In genomic region chr13:21418865-21419264, GRCm38 (mm10) we compare ENCODE assay signal across 23 mouse cellular contexts. TPM values are rescaled to one million over a fixed set of nuclear protein-coding genes. Genes with fewer than 3 reads are reported as not detected.
DNase-seq lines count a peak whose midpoint lies in the region; ATAC-seq lines count a peak whose summit lies in the region.
"Had no signal": no experiment of that assay in that cellular context is flagged by ENCODE, and none has a peak within 500 bp of the region (broad histone marks: within the 10 kb centered on the region; RNA-seq: fewer than 3 reads in every experiment).

No protein-coding gene starts in this region.

- no peak for DNase-seq in midbrain, embryonic 11.5 days (ENCODE audit: low spot score, missing footprints)
- no peak for DNase-seq in ovary, postnatal 10 days (ENCODE audit: low spot score)
- no peak for DNase-seq in spleen, postnatal 14 days (ENCODE audit: low spot score in 2 of 2)
- DNase-seq: adrenal gland, postnatal 25 days; cerebellum, postnatal 14 days; embryo, embryonic 11 days; gastrocnemius, adult 2 months; heart, adult 18-20 months; heart, postnatal 14 days; kidney, adult 11 months; kidney, postnatal 14 days; layer of hippocampus, adult 9-11 months; right cerebral cortex, postnatal 25 days; thymus, adult 18-20 months had no signal

- 20% methylated on average over 6 of the region's 6 CpGs for WGBS in heart, embryonic 12.5 days
- WGBS in heart, embryonic 11.5 days (ENCODE audit: insufficient replicate concordance): 25% methylated on average over 6 of the region's 6 CpGs
- WGBS in intestine, embryonic 15.5 days: 47% methylated on average over 6 of the region's 6 CpGs
- 18% methylated on average over 6 of the region's 6 CpGs for WGBS in liver, embryonic 15.5 days (ENCODE audit: insufficient replicate concordance)
- WGBS in stomach, embryonic 16.5 days: 50% methylated on average over 6 of the region's 6 CpGs
- 68% methylated on average over 6 of the region's 6 CpGs for WGBS in midbrain, embryonic 11.5 days

- H3K27ac ChIP-seq in heart, embryonic 12.5 days (ENCODE audit: poor library complexity, severe bottlenecking): no peak overlapping the region
- H3K27ac ChIP-seq in heart, embryonic 11.5 days (ENCODE audit: low read depth, low read length): no peak overlapping the region
- H3K27ac ChIP-seq in intestine, embryonic 15.5 days: no peak overlapping the region
- H3K27ac ChIP-seq in liver, embryonic 15.5 days (replicated peaks): peak overlapping the region; percentile 92
- H3K27ac ChIP-seq in stomach, embryonic 16.5 days (ENCODE audit: low read length): no peak overlapping the region
- no peak overlapping the region for H3K27ac ChIP-seq in midbrain, embryonic 11.5 days (ENCODE audit: low read depth, low read length)
- H3K27ac ChIP-seq: gastrocnemius, adult 2 months; hindbrain, embryonic 14.5 days; limb, embryonic 13.5 days; neural tube, embryonic 13.5 days had no signal

- H3K4me3 ChIP-seq in heart, embryonic 12.5 days: no peak overlapping the region
- no peak overlapping the region for H3K4me3 ChIP-seq in heart, embryonic 11.5 days (ENCODE audit: low read depth, low read length)
- no peak overlapping the region for H3K4me3 ChIP-seq in intestine, embryonic 15.5 days (replicated peaks)
- H3K4me3 ChIP-seq in liver, embryonic 15.5 days (replicated peaks): no peak overlapping the region; the same call in 1 of the 2 replicates
- H3K4me3 ChIP-seq in stomach, embryonic 16.5 days (replicated peaks; ENCODE audit: low read length): no peak overlapping the region
- no peak overlapping the region for H3K4me3 ChIP-seq in midbrain, embryonic 11.5 days (ENCODE audit: low read depth, low read length)
- H3K4me3 ChIP-seq: gastrocnemius, adult 2 months; limb, embryonic 13.5 days; neural tube, embryonic 13.5 days had no signal

- no peaks in the 10 kb centered on the region for H3K9me3 ChIP-seq in heart, embryonic 12.5 days (replicated peaks)
- H3K9me3 ChIP-seq in heart, embryonic 11.5 days (replicated peaks; ENCODE audit: control insufficient read depth, low read length): no peaks in the 10 kb centered on the region
- H3K9me3 ChIP-seq in intestine, embryonic 15.5 days: no peaks in the 10 kb centered on the region
- no peaks in the 10 kb centered on the region for H3K9me3 ChIP-seq in liver, embryonic 15.5 days (replicated peaks)
- no peaks in the 10 kb centered on the region for H3K9me3 ChIP-seq in stomach, embryonic 16.5 days (replicated peaks; ENCODE audit: control insufficient read depth, low read length)
- no peaks in the 10 kb centered on the region for H3K9me3 ChIP-seq in midbrain, embryonic 11.5 days (ENCODE audit: control insufficient read depth, low read length)
- H3K9me3 ChIP-seq: limb, embryonic 13.5 days; neural tube, embryonic 13.5 days had no signal

- no peaks in the 10 kb centered on the region for H3K36me3 ChIP-seq in heart, embryonic 12.5 days
- H3K36me3 ChIP-seq in heart, embryonic 11.5 days (ENCODE audit: control insufficient read depth, insufficient read depth, low read length): no peaks in the 10 kb centered on the region
- no peaks in the 10 kb centered on the region for H3K36me3 ChIP-seq in intestine, embryonic 15.5 days
- H3K36me3 ChIP-seq in liver, embryonic 15.5 days (replicated peaks): no peaks in the 10 kb centered on the region
- H3K36me3 ChIP-seq in stomach, embryonic 16.5 days (ENCODE audit: control insufficient read depth, insufficient read depth, low read length): no peaks in the 10 kb centered on the region
- no peaks in the 10 kb centered on the region for H3K36me3 ChIP-seq in midbrain, embryonic 11.5 days (ENCODE audit: control insufficient read depth, insufficient read depth, low read length)
- H3K36me3 ChIP-seq: limb, embryonic 13.5 days; neural tube, embryonic 13.5 days had no signal

- H3K27me3 ChIP-seq in heart, embryonic 12.5 days (replicated peaks): no peaks in the 10 kb centered on the region
- no peaks in the 10 kb centered on the region for H3K27me3 ChIP-seq in heart, embryonic 11.5 days (ENCODE audit: control insufficient read depth, insufficient read depth, low read length)
- no peaks in the 10 kb centered on the region for H3K27me3 ChIP-seq in intestine, embryonic 15.5 days (replicated peaks)
- H3K27me3 ChIP-seq in liver, embryonic 15.5 days: no peaks in the 10 kb centered on the region
- H3K27me3 ChIP-seq in stomach, embryonic 16.5 days (ENCODE audit: control insufficient read depth, insufficient read depth, low read length): no peaks in the 10 kb centered on the region
- H3K27me3 ChIP-seq in midbrain, embryonic 11.5 days (ENCODE audit: control insufficient read depth, insufficient read depth, low read length): no peaks in the 10 kb centered on the region
- H3K27me3 ChIP-seq: limb, embryonic 13.5 days; neural tube, embryonic 13.5 days had no signal

- peaks cover 25% of the 10 kb centered on the region for H3K4me1 ChIP-seq in heart, embryonic 12.5 days (replicated peaks)
- peaks cover 16% of the 10 kb centered on the region for H3K4me1 ChIP-seq in heart, embryonic 11.5 days (ENCODE audit: control insufficient read depth, insufficient read depth, low read length)
- no peaks in the 10 kb centered on the region; the same call in 1 of the 2 replicates for H3K4me1 ChIP-seq in intestine, embryonic 15.5 days (replicated peaks)
- peaks cover 78% of the 10 kb centered on the region for H3K4me1 ChIP-seq in liver, embryonic 15.5 days (replicated peaks)
- peaks cover 7% of the 10 kb centered on the region; the same call in 1 of the 2 replicates for H3K4me1 ChIP-seq in stomach, embryonic 16.5 days (ENCODE audit: control insufficient read depth, insufficient read depth, low read length)
- H3K4me1 ChIP-seq in midbrain, embryonic 11.5 days (ENCODE audit: control insufficient read depth, insufficient read depth, low read length): no peaks in the 10 kb centered on the region
- H3K4me1 ChIP-seq: limb, embryonic 13.5 days; neural tube, embryonic 13.5 days had no signal

- H3K9ac ChIP-seq in heart, embryonic 12.5 days: no peak overlapping the region
- no peak overlapping the region for H3K9ac ChIP-seq in heart, embryonic 11.5 days (ENCODE audit: low read depth, low read length)
- H3K9ac ChIP-seq in intestine, embryonic 15.5 days: no peak overlapping the region
- peak overlapping the region; percentile 45 for H3K9ac ChIP-seq in liver, embryonic 15.5 days
- no peak overlapping the region for H3K9ac ChIP-seq in stomach, embryonic 16.5 days (ENCODE audit: low read length)
- H3K9ac ChIP-seq in midbrain, embryonic 11.5 days (ENCODE audit: low read length): no peak overlapping the region
- H3K9ac ChIP-seq: hindbrain, embryonic 14.5 days; limb, embryonic 13.5 days; neural tube, embryonic 13.5 days had no signal

- 0 out of 2 replicates have a peak overlapping the region, but pooled peaks have one; percentile 13 for H3K4me2 ChIP-seq in heart, embryonic 12.5 days
- H3K4me2 ChIP-seq in heart, embryonic 11.5 days: no peak overlapping the region
- H3K4me2 ChIP-seq in intestine, embryonic 15.5 days (replicated peaks): no peak overlapping the region
- peak overlapping the region; percentile 56 for H3K4me2 ChIP-seq in liver, embryonic 15.5 days
- H3K4me2 ChIP-seq in stomach, embryonic 16.5 days (ENCODE audit: low read depth, low read length): no peak overlapping the region
- no peak overlapping the region for H3K4me2 ChIP-seq in midbrain, embryonic 11.5 days
- H3K4me2 ChIP-seq: hindbrain, embryonic 14.5 days; limb, embryonic 13.5 days; neural tube, embryonic 13.5 days had no signal

- ATAC-seq in heart, embryonic 12.5 days (ENCODE audit: insufficient number of reproducible peaks, low FRiP score): peak; percentile 67; the same call in 1 of the 2 replicates
- no peak for ATAC-seq in heart, embryonic 11.5 days (replicated peaks; ENCODE audit: insufficient number of reproducible peaks, low FRiP score, low TSS enrichment)
- peak; percentile 93 for ATAC-seq in intestine, embryonic 15.5 days
- peak; percentile 90 for ATAC-seq in liver, embryonic 15.5 days (ENCODE audit: insufficient read depth)
- ATAC-seq in stomach, embryonic 16.5 days (ENCODE audit: insufficient read depth, low FRiP score): peak; percentile 78; the same call in 1 of the 2 replicates
- no peak for ATAC-seq in midbrain, embryonic 11.5 days (ENCODE audit: low FRiP score)
- ATAC-seq: forebrain, embryonic 16.5 days had no signal

RNA-seq across cellular contexts. Expression of gene Zkscan3, which starts 16.3 kb away (rescaled TPM):
- 71.2 and 72.6 TPM in 2 replicates for polyA plus RNA-seq in heart, embryonic 12.5 days (2016; fragmentation: Nextera tagmentation; extraction: Ambion mirVana)
- 69.5 and 71.3 TPM in 2 replicates for polyA plus RNA-seq in heart, embryonic 11.5 days (2014; fragmentation: Nextera tagmentation; extraction: Ambion mirVana)
- 66.9 and 71.5 TPM in 2 replicates for polyA plus RNA-seq in intestine, embryonic 15.5 days (2015; fragmentation: Nextera tagmentation; extraction: Ambion mirVana)
- 28.9 and 32.1 TPM in 2 replicates for polyA plus RNA-seq in liver, embryonic 15.5 days (2015; fragmentation: Nextera tagmentation; extraction: Ambion mirVana)
- 66.8 and 73.7 TPM in 2 replicates for polyA plus RNA-seq in stomach, embryonic 16.5 days (2015; fragmentation: Nextera tagmentation; extraction: Ambion mirVana)
- 85.4 and 85.9 TPM in 2 replicates for polyA plus RNA-seq in midbrain, embryonic 11.5 days (2014; fragmentation: Nextera tagmentation; extraction: Ambion mirVana)

RNA-seq across cellular contexts. Expression of gene Pgbd1, which starts 22.0 kb away (rescaled TPM):
- 2.2 and 3.1 TPM in 2 replicates for polyA plus RNA-seq in heart, embryonic 12.5 days (2016; fragmentation: Nextera tagmentation; extraction: Ambion mirVana)
- 2.3 and 3.6 TPM in 2 replicates for polyA plus RNA-seq in heart, embryonic 11.5 days (2014; fragmentation: Nextera tagmentation; extraction: Ambion mirVana)
- polyA plus RNA-seq in intestine, embryonic 15.5 days (2015; fragmentation: Nextera tagmentation; extraction: Ambion mirVana): 2.2 and 2.3 TPM in 2 replicates
- polyA plus RNA-seq in liver, embryonic 15.5 days (2015; fragmentation: Nextera tagmentation; extraction: Ambion mirVana): 1.0 and 1.2 TPM in 2 replicates
- polyA plus RNA-seq in stomach, embryonic 16.5 days (2015; fragmentation: Nextera tagmentation; extraction: Ambion mirVana): 2.3 and 2.4 TPM in 2 replicates
- polyA plus RNA-seq in midbrain, embryonic 11.5 days (2014; fragmentation: Nextera tagmentation; extraction: Ambion mirVana): 6.6 and 7.6 TPM in 2 replicates

RNA-seq across cellular contexts. Expression of gene Zscan26, which starts 34.7 kb away (rescaled TPM):
- 26.8 and 28.1 TPM in 2 replicates for polyA plus RNA-seq in heart, embryonic 12.5 days (2016; fragmentation: Nextera tagmentation; extraction: Ambion mirVana)
- polyA plus RNA-seq in heart, embryonic 11.5 days (2014; fragmentation: Nextera tagmentation; extraction: Ambion mirVana): 20.3 and 26.7 TPM in 2 replicates
- polyA plus RNA-seq in intestine, embryonic 15.5 days (2015; fragmentation: Nextera tagmentation; extraction: Ambion mirVana): 26.5 and 27.2 TPM in 2 replicates
- polyA plus RNA-seq in liver, embryonic 15.5 days (2015; fragmentation: Nextera tagmentation; extraction: Ambion mirVana): 9.6 and 11.0 TPM in 2 replicates
- polyA plus RNA-seq in stomach, embryonic 16.5 days (2015; fragmentation: Nextera tagmentation; extraction: Ambion mirVana): 27.1 and 30.3 TPM in 2 replicates
- 14.6 and 16.4 TPM in 2 replicates for polyA plus RNA-seq in midbrain, embryonic 11.5 days (2014; fragmentation: Nextera tagmentation; extraction: Ambion mirVana)

RNA-seq across cellular contexts. Expression of gene Nkapl, which starts 49.4 kb away (rescaled TPM):
- polyA plus RNA-seq in heart, embryonic 12.5 days (2016; fragmentation: Nextera tagmentation; extraction: Ambion mirVana): 2.3 and 2.4 TPM in 2 replicates
- polyA plus RNA-seq in heart, embryonic 11.5 days (2014; fragmentation: Nextera tagmentation; extraction: Ambion mirVana): 2.0 and 2.6 TPM in 2 replicates
- 2.2 and 2.9 TPM in 2 replicates for polyA plus RNA-seq in intestine, embryonic 15.5 days (2015; fragmentation: Nextera tagmentation; extraction: Ambion mirVana)
- polyA plus RNA-seq in liver, embryonic 15.5 days (2015; fragmentation: Nextera tagmentation; extraction: Ambion mirVana): 0.66 and 0.94 TPM in 2 replicates
- 1.3 and 1.6 TPM in 2 replicates for polyA plus RNA-seq in stomach, embryonic 16.5 days (2015; fragmentation: Nextera tagmentation; extraction: Ambion mirVana)
- 2.6 and 2.7 TPM in 2 replicates for polyA plus RNA-seq in midbrain, embryonic 11.5 days (2014; fragmentation: Nextera tagmentation; extraction: Ambion mirVana)

RNA-seq across cellular contexts. Expression of gene Zscan12, which starts 56.2 kb away (rescaled TPM):
- polyA plus RNA-seq in heart, embryonic 12.5 days (2016; fragmentation: Nextera tagmentation; extraction: Ambion mirVana): 8.8 and 9.9 TPM in 2 replicates
- polyA plus RNA-seq in heart, embryonic 11.5 days (2014; fragmentation: Nextera tagmentation; extraction: Ambion mirVana): 9.3 and 9.9 TPM in 2 replicates
- 8.6 and 8.7 TPM in 2 replicates for polyA plus RNA-seq in intestine, embryonic 15.5 days (2015; fragmentation: Nextera tagmentation; extraction: Ambion mirVana)
- polyA plus RNA-seq in liver, embryonic 15.5 days (2015; fragmentation: Nextera tagmentation; extraction: Ambion mirVana): 3.0 and 3.1 TPM in 2 replicates
- polyA plus RNA-seq in stomach, embryonic 16.5 days (2015; fragmentation: Nextera tagmentation; extraction: Ambion mirVana): 8.6 and 9.6 TPM in 2 replicates
- 20.3 and 21.8 TPM in 2 replicates for polyA plus RNA-seq in midbrain, embryonic 11.5 days (2014; fragmentation: Nextera tagmentation; extraction: Ambion mirVana)

Comparison
In these comparisons a context has a peak if more than half of its experiments do, and no peak if none do; other contexts are left out.
1. ATAC-seq: peak in heart, embryonic 12.5 days (single experiment), intestine, embryonic 15.5 days (single experiment), liver, embryonic 15.5 days (single experiment) and stomach, embryonic 16.5 days (single experiment); none in heart, embryonic 11.5 days (single experiment) and midbrain, embryonic 11.5 days (single experiment).
2. H3K4me2 ChIP-seq: peak in heart, embryonic 12.5 days (single experiment) and liver, embryonic 15.5 days (single experiment); none in heart, embryonic 11.5 days (single experiment), intestine, embryonic 15.5 days (single experiment), stomach, embryonic 16.5 days (single experiment) and midbrain, embryonic 11.5 days (single experiment).